Mouse (Mus musculus) E14TG2a.4 (cell line): ENCODE results near the gene Kcnd3.

ENCODE experiments used
- CTCF ChIP-seq: conservative IDR thresholded peaks from 2 replicates; pipeline ENCODE4 v1.5.1; 2014; ENCODE audit warnings: low read length
- NANOG ChIP-seq: IDR thresholded peaks from 2 replicates; pipeline ENCODE4 v1.6.1; 2014; ENCODE audit warnings: borderline replicate concordance, low read length, mixed read lengths

- TF ChIP-seq CTCF (no peak), NANOG (no peak)
Measured at GRCm38 (mm10) chr3:105412229-105412628, 39.9 kb upstream of the Kcnd3 start.
